Mouse (Mus musculus) small intestine, adult 2 months (tissue): ENCODE measurements around the gene Gpx7. TPM values are rescaled to one million over a fixed set of nuclear protein-coding genes. Genes with fewer than 3 reads are reported as not detected.

Experiments used
- H3K27ac ChIP-seq: fragments of 200-500 bp; 2 replicates; pipeline ENCODE4 v1.5.1; 2012; ENCODE audit warnings: low read depth, low read length, control low read depth, inconsistent platforms; ENCODE audit not compliant: insufficient read depth
- H3K27me3 ChIP-seq: fragments of 200-500 bp; 2 replicates; pipeline ENCODE4 v1.6.1; 2012; ENCODE audit warnings: mild to moderate bottlenecking, moderate library complexity, low read length, inconsistent platforms; ENCODE audit not compliant: control insufficient read depth, insufficient read depth
- H3K36me3 ChIP-seq: fragments of 200-500 bp; 2 replicates; pipeline ENCODE4 v1.6.1; 2012; ENCODE audit warnings: mild to moderate bottlenecking, low read length, control low read depth, inconsistent platforms; ENCODE audit not compliant: control insufficient read depth, insufficient read depth
- H3K4me1 ChIP-seq: fragments of 200-500 bp; 2 replicates; pipeline ENCODE4 v1.6.1; 2012; ENCODE audit warnings: low read length, inconsistent platforms, mixed read lengths; ENCODE audit not compliant: control insufficient read depth, insufficient read depth, insufficient read length
- H3K4me3 ChIP-seq: fragments of 200-500 bp; 2 replicates; pipeline ENCODE4 v1.5.1; 2012; ENCODE audit warnings: low read depth, mild to moderate bottlenecking, control low read depth, inconsistent platforms, low read length, moderate library complexity
- CTCF ChIP-seq: fragments of 200-500 bp; IDR thresholded peaks from 2 replicates; pipeline ENCODE4 v1.5.1; 2012; ENCODE audit warnings: low read depth, mild to moderate bottlenecking, control low read depth, inconsistent platforms, low read length, moderate library complexity, mixed read lengths; ENCODE audit not compliant: insufficient replicate concordance, insufficient read length; ENCODE audit errors: extremely low read depth
- POLR2A ChIP-seq: fragments of 200-500 bp; IDR thresholded peaks from 2 replicates; pipeline ENCODE4 v1.6.1; 2012; ENCODE audit warnings: low read depth, mild to moderate bottlenecking, control low read depth, inconsistent platforms, low read length, moderate library complexity
- WGBS: fragments of 180-500 bp; shearing (Covaris S2); methylation state at CpG from one replicate; pipeline ENCODE4 v1.1.7; 2018; 5-methylcytosine and 5-hydroxymethylcytosine counted together
- polyA plus RNA-seq: library from polyadenylated mRNA; depleted of rRNA; stranded (reverse); fragments of >200 nt; gene quantifications from 2 replicates; pipeline ENCODE4 v1.2.3, GENCODE M21; 2012

Gpx7 gene
- polyA plus RNA-seq, 1 experiment, result 3.4 TPM

GRCm38 (mm10) chr4:108434221-108434620 lies 27.5 kb upstream of the Gpx7 start:
- Histone ChIP-seq H3K4me3 (no peak overlapping the region), H3K4me1 (peaks cover 1% of the 10 kb centered on the region; the same call in 1 of the 2 replicates), H3K27me3 (no peaks in the 10 kb centered on the region), H3K36me3 (no peaks in the 10 kb centered on the region), H3K27ac (no peak overlapping the region)
- TF ChIP-seq CTCF (no peak), POLR2A (no peak)
- 82% methylated on average over 4 of the region's 4 CpGs for WGBS

- TF ChIP-seq CTCF, result no peak
- TF ChIP-seq POLR2A, result no peak
- H3K27me3 ChIP-seq, result no peaks in the 10 kb centered on the region; the same call in 1 of the 2 replicates
- H3K27ac ChIP-seq, result no peak overlapping the region
- H3K36me3 ChIP-seq, result no peaks in the 10 kb centered on the region
- H3K4me3 ChIP-seq, result no peak overlapping the region
- WGBS, result 57% methylated on average over 6 of the region's 6 CpGs
- H3K4me1 ChIP-seq, result peaks cover 1% of the 10 kb centered on the region; the same call in 1 of the 2 replicates
These were observed 26.6 kb upstream of the Gpx7 start for GRCm38 (mm10) chr4:108433341-108433740.

GRCm38 (mm10) chr4:108431561-108431936 lies 24.8 kb upstream of the Gpx7 start:
- Histone ChIP-seq H3K4me3 (no peak overlapping the region), H3K27me3 (no peaks in the 10 kb centered on the region; the same call in 1 of the 2 replicates), H3K27ac (no peak overlapping the region), H3K4me1 (no peaks in the 10 kb centered on the region), H3K36me3 (no peaks in the 10 kb centered on the region)
- TF ChIP-seq POLR2A (no peak), CTCF (no peak)
- 66% methylated on average over 2 of the region's 2 CpGs for WGBS

GRCm38 (mm10) chr4:108430656-108431560 lies 24.1 kb upstream of the Gpx7 start:
- no peaks in the 10 kb centered on the region for H3K4me1 ChIP-seq
- H3K27me3 ChIP-seq, result no peaks in the 10 kb centered on the region; the same call in 1 of the 2 replicates
- 76% methylated on average over 4 of the region's 4 CpGs for WGBS
- H3K27ac ChIP-seq, result no peak overlapping the region
- no peaks in the 10 kb centered on the region for H3K36me3 ChIP-seq
- H3K4me3 ChIP-seq, result no peak overlapping the region
- TF ChIP-seq CTCF (no peak), POLR2A (no peak)

GRCm38 (mm10) chr4:108428341-108428721 lies 21.6 kb upstream of the Gpx7 start:
- Histone ChIP-seq H3K4me3 (no peak overlapping the region), H3K36me3 (no peaks in the 10 kb centered on the region), H3K27me3 (no peaks in the 10 kb centered on the region; the same call in 1 of the 2 replicates), H3K4me1 (peaks cover 8% of the 10 kb centered on the region; the same call in 1 of the 2 replicates), H3K27ac (no peak overlapping the region)
- 61% methylated on average over 6 of the region's 6 CpGs for WGBS
- TF ChIP-seq POLR2A (no peak), CTCF (no peak)

GRCm38 (mm10) chr4:108427719-108428340 lies 21.1 kb upstream of the Gpx7 start:
- H3K4me1 ChIP-seq, result peaks cover 8% of the 10 kb centered on the region; the same call in 1 of the 2 replicates
- 29% methylated on average over 11 of the region's 11 CpGs for WGBS
- H3K4me3 ChIP-seq, result no peak overlapping the region
- H3K27me3 ChIP-seq, result no peaks in the 10 kb centered on the region; the same call in 1 of the 2 replicates
- no peak overlapping the region for H3K27ac ChIP-seq
- H3K36me3 ChIP-seq, result no peaks in the 10 kb centered on the region
- no peak for TF ChIP-seq CTCF
- TF ChIP-seq POLR2A, result no peak

GRCm38 (mm10) chr4:108424587-108424986 lies 17.8 kb upstream of the Gpx7 start:
- TF ChIP-seq POLR2A (no peak), CTCF (no peak)
- Histone ChIP-seq H3K36me3 (no peaks in the 10 kb centered on the region), H3K27ac (0 out of 2 replicates have a peak overlapping the region, but pooled peaks have one; percentile 58), H3K4me3 (no peak overlapping the region), H3K27me3 (no peaks in the 10 kb centered on the region; the same call in 1 of the 2 replicates), H3K4me1 (peaks cover 8% of the 10 kb centered on the region; the same call in 1 of the 2 replicates)
- 21% methylated on average over 2 of the region's 2 CpGs for WGBS
